Mouse (Mus musculus) lung, adult 2 months (tissue): ENCODE data around the gene Mylk4. TPM values are rescaled to one million over a fixed set of nuclear protein-coding genes. Genes with fewer than 3 reads are reported as not detected.
A peak's percentile ranks its signal among the peaks of the same experiment; 100 is the strongest.

Experiments
- DNase-seq: peaks from one replicate; pipeline ENCODE4 v3.0.0; 2022
- H3K4me1 ChIP-seq: fragments of 200-500 bp; 2 replicates; pipeline ENCODE4 v1.6.1; 2011; ENCODE audit warnings: low read length; ENCODE audit not compliant: control insufficient read depth, insufficient read depth
- H3K4me3 ChIP-seq: fragments of 200-500 bp; replicated peaks from 2 replicates; pipeline ENCODE3; 2011; ENCODE audit warnings: low read depth, mild to moderate bottlenecking, control low read depth, low read length; ENCODE audit errors: extremely low read depth
- CTCF ChIP-seq: fragments of 200-500 bp; IDR thresholded peaks from 2 replicates; pipeline ENCODE4 v1.5.1; 2011; ENCODE audit warnings: mild to moderate bottlenecking, low read length, control low read depth; ENCODE audit not compliant: insufficient read depth
- POLR2A ChIP-seq: fragments of 200-500 bp; IDR thresholded peaks from 2 replicates; pipeline ENCODE4 v1.6.1; 2011; ENCODE audit warnings: low read depth, mild to moderate bottlenecking, control low read depth, low read length, borderline replicate concordance; ENCODE audit errors: extremely low read depth
- WGBS: fragments of 180-500 bp; shearing (Covaris S2); methylation state at CpG from one replicate; pipeline ENCODE4 v1.1.7; 2018; 5-methylcytosine and 5-hydroxymethylcytosine counted together
- polyA plus RNA-seq: library from polyadenylated mRNA; depleted of rRNA; stranded (reverse); fragments of >200 nt; gene quantifications from 2 replicates; pipeline ENCODE4 v1.2.3, GENCODE M21; 2012; rRNA removed

Mylk4 gene
- polyA plus RNA-seq: 0.77 and 4.1 TPM in 2 replicates

DNA sequence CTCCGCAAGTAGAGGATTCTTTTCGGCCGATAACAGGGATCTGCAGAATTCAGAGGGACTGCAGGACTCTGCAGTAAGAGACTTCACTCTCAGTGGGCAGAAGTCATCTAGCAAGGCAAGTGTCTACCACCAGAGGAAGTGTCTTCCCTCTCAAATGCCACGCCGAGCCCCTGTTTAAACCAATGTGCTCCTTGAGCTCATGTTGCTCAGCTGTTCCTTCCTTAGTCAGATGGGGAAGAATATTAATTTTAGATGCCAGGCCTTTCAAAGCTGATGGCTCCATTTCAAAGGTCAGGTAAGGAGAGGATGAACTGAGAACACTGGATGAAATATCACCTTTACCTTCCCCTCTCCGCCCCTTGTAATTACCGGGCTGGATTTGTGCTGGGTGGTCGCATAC lies at the start of gene Mylk4:
Gene Mylk4 (minus strand): TSS at position 139 of the 400 bp plus-strand sequence.
- no peak for TF ChIP-seq POLR2A
- no peak for TF ChIP-seq CTCF
- WGBS: 64% methylated on average over 8 of the region's 8 CpGs
- no peak for DNase-seq
- H3K4me3 ChIP-seq: no peak within 1 kb of the TSS
- H3K4me1 ChIP-seq: no peaks in the 10 kb centered on the region

DNA sequence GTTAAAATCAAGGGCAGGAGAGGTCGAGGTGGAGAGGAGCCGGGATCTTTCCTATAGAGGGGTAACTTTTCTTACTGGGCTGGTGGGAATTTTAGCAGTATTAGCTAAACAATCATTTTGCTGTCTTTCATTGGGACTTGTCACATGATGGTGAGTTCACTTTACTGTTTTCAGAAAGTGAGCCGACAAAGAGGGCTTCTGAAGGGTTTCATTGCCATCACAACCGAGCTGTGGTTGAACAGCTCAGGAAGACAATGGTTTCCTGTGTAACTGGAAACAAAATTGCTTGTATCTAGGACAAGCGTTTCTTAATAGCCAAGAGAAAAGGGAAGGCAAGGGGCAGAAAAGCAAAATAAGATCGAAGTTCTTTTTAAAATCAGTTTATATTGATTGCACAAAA lies 49.5 kb upstream of the Mylk4 start:
- DNase-seq: no peak
- TF ChIP-seq CTCF (no peak), POLR2A (no peak)
- H3K4me1 ChIP-seq: peaks cover 7% of the 10 kb centered on the region
- H3K4me3 ChIP-seq: no peak overlapping the region
- 52% methylated on average over 6 of the region's 6 CpGs for WGBS

DNA sequence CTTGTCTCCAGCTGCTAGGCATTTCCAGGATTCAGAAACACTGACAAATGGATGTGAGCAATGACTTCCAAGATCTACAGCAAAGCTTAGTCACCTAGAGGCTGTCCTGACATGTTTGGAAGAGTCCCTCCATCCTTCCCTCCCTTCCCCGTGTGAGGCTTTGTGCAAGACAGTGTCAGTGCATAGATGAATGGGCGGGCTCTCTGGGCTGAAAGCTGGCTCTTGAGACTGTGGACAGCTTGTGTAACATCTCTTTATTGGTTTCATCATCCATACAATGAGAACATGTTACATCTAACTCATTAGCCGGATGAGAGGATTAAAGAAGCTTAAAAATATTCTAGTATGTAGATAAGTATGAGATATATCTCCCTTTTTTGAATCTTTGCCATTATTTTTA lies 49.0 kb upstream of the Mylk4 start:
- H3K4me3 ChIP-seq: no peak overlapping the region
- no peak for DNase-seq
- TF ChIP-seq POLR2A (no peak), CTCF (no peak)
- WGBS: 59% methylated on average over 3 of the region's 3 CpGs
- H3K4me1 ChIP-seq: peaks cover 7% of the 10 kb centered on the region

DNA sequence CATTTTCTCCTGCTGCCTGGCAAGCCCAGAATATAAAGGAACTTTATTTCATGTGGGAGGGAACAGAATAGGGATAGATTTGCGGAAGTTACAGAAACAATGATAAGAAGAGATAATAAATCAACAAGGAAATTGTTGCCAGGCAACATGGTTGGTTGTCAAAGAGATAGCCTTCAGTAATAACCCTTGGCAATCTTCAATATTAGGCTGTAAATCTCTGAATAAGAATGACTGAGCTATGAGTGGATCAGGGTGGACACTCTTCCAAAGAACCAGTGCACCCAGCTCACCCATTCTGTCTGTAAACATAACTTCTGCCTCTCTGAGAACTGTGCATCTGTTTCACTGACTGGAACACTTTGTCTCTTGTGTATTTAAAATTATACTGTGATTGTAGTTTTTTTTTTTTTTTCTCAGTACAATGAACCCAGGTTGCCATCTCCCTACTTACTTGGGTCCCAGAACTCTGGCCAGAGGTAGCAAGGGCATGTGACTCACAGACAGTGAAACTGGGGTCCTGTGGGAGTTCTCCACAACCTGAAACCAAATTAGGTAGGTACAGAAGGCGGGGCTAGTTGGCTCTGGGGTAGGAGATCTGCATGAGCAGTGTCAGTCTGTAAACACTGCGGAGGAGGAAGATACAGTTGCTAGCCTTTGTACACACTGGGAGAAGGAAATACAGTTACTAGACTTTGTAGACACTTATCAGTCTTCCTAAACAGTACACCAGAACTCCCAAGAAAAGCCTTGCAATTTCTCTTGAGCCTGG lies 47.9 kb upstream of the Mylk4 start:
- Histone ChIP-seq H3K4me3 (no peak overlapping the region), H3K4me1 (peaks cover 7% of the 10 kb centered on the region)
- no peak for DNase-seq
- TF ChIP-seq CTCF: no peak
- no peak for TF ChIP-seq POLR2A
- 64% methylated on average over 3 of the region's 3 CpGs for WGBS

DNA sequence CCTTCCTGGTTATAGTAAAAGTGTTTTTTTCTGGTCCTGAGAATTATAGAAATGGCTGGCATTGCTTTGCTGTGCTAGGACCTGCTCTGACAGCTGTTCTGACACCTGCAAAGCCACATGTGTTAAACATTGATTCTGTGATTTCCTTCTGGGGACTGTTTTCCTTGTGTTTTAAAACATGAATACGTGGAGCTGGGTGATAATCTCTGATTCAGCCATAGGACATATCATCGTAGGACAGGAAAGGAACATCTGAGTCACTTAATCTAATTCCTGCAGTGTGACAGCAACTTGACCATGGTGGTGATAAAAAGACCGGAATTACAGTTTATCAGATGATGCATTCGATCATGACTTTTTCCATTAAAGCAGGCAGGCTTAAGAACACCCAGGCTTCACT lies 45.1 kb upstream of the Mylk4 start:
- Histone ChIP-seq H3K4me3 (no peak overlapping the region), H3K4me1 (peaks cover 7% of the 10 kb centered on the region)
- DNase-seq: no peak
- no peak for TF ChIP-seq POLR2A
- no peak for TF ChIP-seq CTCF
- 50% methylated on average over 4 of the region's 4 CpGs for WGBS

DNA sequence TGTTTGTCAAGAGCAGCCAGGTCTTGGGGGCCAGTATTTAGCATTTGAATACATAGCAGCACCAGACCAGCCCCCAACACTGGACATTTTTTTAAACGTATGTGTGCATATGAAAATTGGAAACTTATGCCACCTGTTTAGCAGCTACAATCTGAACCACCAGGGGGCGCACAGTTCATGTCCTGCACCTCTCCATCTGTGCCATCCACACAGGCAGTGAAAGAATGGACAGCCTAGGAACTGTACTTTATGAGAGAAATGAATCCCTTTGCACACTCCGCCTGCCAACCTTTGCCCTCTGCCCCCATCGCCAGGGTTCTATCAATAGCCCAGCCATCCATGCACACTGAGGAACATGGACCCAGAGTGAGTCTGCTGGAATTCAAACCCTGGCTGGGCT lies 44.2 kb upstream of the Mylk4 start:
- H3K4me3 ChIP-seq: no peak overlapping the region
- DNase-seq: peak; percentile 52
- no peak for TF ChIP-seq POLR2A
- TF ChIP-seq CTCF: peak; percentile 71
- WGBS: 51% methylated on average over 4 of the region's 4 CpGs
- peaks cover 7% of the 10 kb centered on the region for H3K4me1 ChIP-seq

DNA sequence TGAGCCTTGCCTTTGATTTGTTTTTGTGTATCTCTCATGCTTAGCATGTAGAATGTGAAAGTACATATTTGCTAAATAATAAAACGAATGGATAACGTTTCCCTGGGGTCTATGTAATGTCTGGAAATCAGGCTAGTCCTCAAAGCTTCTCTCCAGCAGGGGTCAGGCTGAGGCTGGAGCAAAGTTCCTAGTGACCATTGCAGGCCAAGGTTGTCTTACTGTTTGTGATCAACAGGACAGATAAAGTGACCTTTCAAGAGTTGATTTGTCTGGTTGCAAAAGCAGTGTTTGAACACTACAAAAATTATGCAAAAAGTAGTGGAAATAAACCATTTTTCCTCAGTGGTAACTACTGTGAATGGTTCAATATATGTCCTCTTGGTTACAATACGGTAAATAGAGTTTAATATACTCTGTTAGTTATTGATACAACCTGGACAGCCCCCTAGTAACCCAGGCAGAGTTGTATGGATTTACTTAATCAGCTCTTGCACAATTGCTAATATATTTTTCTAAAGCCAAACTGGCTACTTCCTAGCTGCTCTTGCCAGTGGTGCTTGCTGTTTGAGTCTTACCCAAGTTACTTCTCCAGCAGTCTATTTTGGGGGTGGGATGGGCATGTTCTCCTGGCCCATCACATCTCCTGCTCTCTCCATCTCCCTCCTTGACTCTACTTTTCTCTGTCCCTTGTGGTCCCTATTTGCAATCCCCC lies 43.5 kb upstream of the Mylk4 start:
- DNase-seq: no peak
- 78% methylated on average over 3 of the region's 3 CpGs for whole genome bisulfite sequencing
- peaks cover 5% of the 10 kb centered on the region; the same call in 1 of the 2 replicates for H3K4me1 ChIP-seq
- H3K4me3 ChIP-seq: no peak overlapping the region
- TF ChIP-seq POLR2A: no peak
- TF ChIP-seq CTCF: peak; percentile 51; the same call in 1 of the 2 replicates

DNA sequence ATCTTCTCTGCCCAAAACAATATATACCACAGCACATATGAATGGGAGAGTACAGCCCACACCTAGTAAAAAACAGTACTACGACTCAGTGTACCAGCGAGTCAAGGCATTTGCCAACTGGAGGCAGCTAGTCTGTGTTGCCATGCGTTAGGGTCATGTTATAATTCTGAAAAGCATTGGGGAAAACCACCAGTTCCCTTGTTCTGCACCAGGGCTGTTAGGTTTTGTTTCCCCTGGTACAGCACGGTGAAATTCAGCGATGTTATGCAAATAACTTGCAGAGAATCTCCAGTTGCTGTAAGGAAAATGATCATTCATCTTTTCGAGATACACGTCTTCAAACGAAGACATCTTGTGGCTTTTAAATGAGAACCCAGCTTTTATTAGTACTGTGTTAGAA lies 41.8 kb upstream of the Mylk4 start:
- 88% methylated on average over 8 of the region's 8 CpGs for WGBS
- TF ChIP-seq CTCF (no peak), POLR2A (no peak)
- Histone ChIP-seq H3K4me3 (no peak overlapping the region), H3K4me1 (no peaks in the 10 kb centered on the region)
- DNase-seq: no peak

DNA sequence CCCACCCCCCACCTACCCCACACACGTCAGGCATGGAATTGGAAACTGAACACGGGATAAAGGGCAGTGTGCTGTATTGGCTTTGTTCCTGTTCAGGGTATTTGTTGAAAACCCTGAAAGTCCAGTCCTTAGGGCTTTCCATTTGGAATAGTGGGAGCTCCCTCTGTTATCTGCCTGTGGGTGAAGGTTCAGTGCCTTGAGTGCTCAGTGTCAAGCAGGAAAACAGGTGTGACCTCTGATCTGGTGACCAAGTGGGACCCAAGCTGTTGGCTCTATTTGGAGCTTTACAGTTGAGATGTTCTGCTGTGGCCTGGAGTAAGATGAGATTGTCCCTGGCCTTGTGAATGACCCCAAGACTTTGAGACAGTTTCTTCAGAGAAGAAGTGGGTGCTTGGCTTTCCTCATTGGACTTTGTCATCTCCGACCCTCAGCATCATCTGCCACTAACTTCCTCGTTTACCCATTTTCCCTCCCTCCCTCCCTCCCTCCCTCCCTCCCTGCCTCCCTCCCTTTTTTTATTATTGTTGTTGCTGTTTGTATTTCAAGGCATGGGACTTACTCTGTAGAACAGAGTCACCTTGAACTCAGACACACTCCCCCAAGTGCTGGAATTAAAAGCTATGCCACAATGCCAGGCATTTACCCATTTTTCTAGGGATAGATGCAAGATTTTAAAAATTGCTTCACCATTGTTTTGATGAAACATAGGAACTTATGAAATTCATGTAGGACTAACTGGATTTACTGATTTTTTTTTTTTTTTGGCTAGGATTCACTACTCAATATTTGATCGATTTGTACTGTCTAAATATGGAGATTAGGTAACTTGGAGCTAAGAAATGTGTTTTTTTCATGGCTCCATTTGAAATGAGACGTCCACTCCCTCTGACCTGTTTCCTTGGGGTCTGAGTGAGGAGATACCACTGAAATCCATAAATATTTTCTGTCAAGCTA lies 40.9 kb upstream of the Mylk4 start:
- Histone ChIP-seq H3K4me3 (no peak overlapping the region), H3K4me1 (no peaks in the 10 kb centered on the region)
- no peak for TF ChIP-seq POLR2A
- no peak for TF ChIP-seq CTCF
- 76% methylated on average over 6 of the region's 6 CpGs for WGBS
- DNase-seq: no peak
